Mouse (Mus musculus) neural tube, embryonic 15.5 days (tissue): ENCODE data around the gene Srsf1. TPM values are rescaled to one million over a fixed set of nuclear protein-coding genes. Genes with fewer than 3 reads are reported as not detected.

Source experiments
- ATAC-seq: fragments of 200-750 bp; cut with Nextera tagmentation; 2 replicates; pipeline ENCODE4 v1.8.0; 2017; ENCODE audit warnings: mild to moderate bottlenecking, moderate TSS enrichment, moderate library complexity; ENCODE audit not compliant: low FRiP score
- H3K27ac ChIP-seq: fragments of 300-500 bp; sonication (generic); replicated peaks from 2 replicates; pipeline ENCODE4 v1.5.1; 2015; ENCODE audit warnings: mild to moderate bottlenecking, inconsistent platforms
- H3K27me3 ChIP-seq: fragments of 300-500 bp; sonication (generic); replicated peaks from 2 replicates; pipeline ENCODE4 v1.6.1; 2015; ENCODE audit warnings: inconsistent platforms
- H3K36me3 ChIP-seq: fragments of 300-500 bp; sonication (generic); 2 replicates; pipeline ENCODE4 v1.6.1; 2015; ENCODE audit warnings: inconsistent platforms
- H3K4me1 ChIP-seq: fragments of 300-500 bp; sonication (generic); 2 replicates; pipeline ENCODE4 v1.6.1; 2015; ENCODE audit warnings: inconsistent platforms
- H3K4me2 ChIP-seq: fragments of 300-500 bp; sonication (generic); 2 replicates; pipeline ENCODE4 v1.6.1; 2015; ENCODE audit warnings: inconsistent platforms, mild to moderate bottlenecking, moderate library complexity
- H3K4me3 ChIP-seq: fragments of 300-500 bp; sonication (generic); replicated peaks from 2 replicates; pipeline ENCODE4 v1.5.1; 2015; ENCODE audit warnings: mild to moderate bottlenecking, inconsistent platforms
- H3K9ac ChIP-seq: fragments of 300-500 bp; sonication (generic); replicated peaks from 2 replicates; pipeline ENCODE4 v1.6.1; 2015; ENCODE audit warnings: mild to moderate bottlenecking, inconsistent platforms
- H3K9me3 ChIP-seq: fragments of 300-500 bp; sonication (generic); replicated peaks from 2 replicates; pipeline ENCODE4 v1.6.1; 2016; ENCODE audit warnings: inconsistent platforms
- WGBS: fragments of 180-500 bp; shearing (Covaris S2); methylation state at CpG from one replicate; pipeline ENCODE4 v1.1.7; 2015; ENCODE audit warnings: mixed read lengths; 5-methylcytosine and 5-hydroxymethylcytosine counted together
- polyA plus RNA-seq: library from polyadenylated mRNA; unstranded; fragments of >200 nt; fragmentation: Nextera tagmentation; extraction: Ambion mirVana; gene quantifications from 2 replicates; pipeline ENCODE4 v1.2.1, GENCODE M21; 2015

Srsf1 gene
- polyA plus RNA-seq, 1 experiment from 2014 or later = 183 TPM

DNA sequence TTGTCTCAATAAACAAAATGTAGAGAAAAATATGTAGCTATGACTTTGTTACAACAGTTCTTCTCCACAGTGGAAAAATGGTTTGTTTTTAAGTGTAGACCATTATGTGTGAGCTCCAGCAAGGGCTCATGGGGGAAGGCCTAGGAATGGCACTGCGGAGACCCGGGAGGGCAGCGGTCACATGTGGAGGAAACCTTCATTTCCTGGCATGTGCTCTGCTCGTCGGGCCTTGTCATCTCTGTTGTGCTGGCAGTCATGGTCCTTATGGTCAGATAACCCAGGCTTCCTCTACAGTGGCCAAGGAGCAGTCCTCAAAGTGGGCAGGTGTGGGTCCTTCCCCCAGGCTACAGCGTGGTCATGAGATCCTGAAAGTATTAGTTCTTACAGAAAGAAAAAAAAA, 36.5 kb downstream of the Srsf1 start:
- no peak overlapping the region for H3K4me2 ChIP-seq
- peaks cover 49% of the 10 kb centered on the region for H3K36me3 ChIP-seq
- H3K9ac ChIP-seq = no peak overlapping the region
- ATAC-seq = no peak
- H3K27me3 ChIP-seq = no peaks in the 10 kb centered on the region
- no peaks in the 10 kb centered on the region for H3K9me3 ChIP-seq
- H3K27ac ChIP-seq = no peak overlapping the region
- 78% methylated on average over 6 of the region's 6 CpGs for WGBS
- H3K4me3 ChIP-seq = no peak overlapping the region
- H3K4me1 ChIP-seq = peaks cover 19% of the 10 kb centered on the region

DNA sequence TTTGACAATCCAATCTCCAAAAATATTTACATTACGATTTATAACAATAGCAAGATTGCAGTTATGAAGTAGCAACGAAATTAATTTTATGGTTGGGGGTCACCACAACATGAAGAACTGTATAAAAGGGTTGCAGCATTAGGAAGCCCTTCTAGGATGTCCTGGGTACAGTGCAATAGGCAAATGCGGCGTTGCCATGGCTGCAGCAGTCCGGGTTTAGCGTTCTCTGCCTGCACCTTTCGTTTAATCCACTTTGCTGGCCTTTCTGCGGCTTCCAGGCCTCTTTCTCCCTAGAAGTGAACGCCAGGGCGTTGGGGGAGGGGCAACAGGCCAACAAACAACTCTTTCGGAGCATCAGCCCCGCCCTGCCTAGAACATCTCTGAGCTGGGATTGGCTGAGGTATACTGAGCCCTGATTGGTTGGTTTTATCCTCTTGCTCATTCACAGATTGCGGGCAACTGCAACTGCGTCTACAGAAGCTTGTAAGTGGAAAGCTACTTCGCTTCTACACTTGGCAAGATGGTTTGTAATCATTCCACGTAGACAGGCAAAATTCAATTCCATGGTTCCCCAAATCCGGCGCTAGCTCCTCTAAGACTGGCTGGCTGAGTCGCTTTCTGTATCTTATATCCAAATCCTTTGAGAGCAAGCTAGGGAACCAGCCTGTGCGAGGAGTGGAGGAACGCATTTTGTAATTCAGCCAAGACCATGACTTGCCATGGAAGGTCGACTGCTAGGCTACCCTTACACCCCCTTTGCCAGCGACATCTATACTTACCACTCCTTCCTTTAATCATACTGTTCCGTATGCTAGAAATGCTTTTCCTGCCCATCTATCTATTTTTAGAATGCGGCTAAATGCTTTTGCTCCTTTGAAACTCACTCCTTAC, 39.8 kb downstream of the Srsf1 start:
- peak; percentile 98 for ATAC-seq
- Histone ChIP-seq H3K27ac (peak overlapping the region; percentile 85), H3K27me3 (no peaks in the 10 kb centered on the region; the same call in 1 of the 2 replicates), H3K9me3 (no peaks in the 10 kb centered on the region), H3K4me3 (peak overlapping the region; percentile 37), H3K4me2 (peak overlapping the region; percentile 80), H3K4me1 (peaks cover 19% of the 10 kb centered on the region), H3K36me3 (peaks cover 17% of the 10 kb centered on the region; the same call in 1 of the 2 replicates), H3K9ac (peak overlapping the region; percentile 37)
- 6% methylated on average over 25 of the region's 25 CpGs for WGBS

DNA sequence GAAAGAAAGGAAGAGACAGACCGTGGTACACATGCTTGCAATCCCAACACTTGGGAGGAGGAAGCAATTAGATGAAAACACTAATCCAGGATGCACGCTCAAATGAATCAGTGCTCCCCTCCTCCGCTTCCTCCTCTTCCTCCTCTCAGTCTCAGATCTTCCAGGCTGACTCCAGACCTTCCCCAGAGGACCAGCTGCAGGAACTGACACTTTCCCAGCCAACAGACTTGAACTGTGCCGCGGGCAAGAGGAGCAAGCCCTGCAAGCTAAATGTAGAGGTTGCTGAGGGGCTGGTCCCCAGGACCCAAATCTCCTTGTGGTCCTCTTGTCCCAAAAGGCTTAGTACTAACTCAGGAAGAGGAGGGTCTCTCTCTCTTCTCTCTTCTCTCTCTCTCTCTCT, 42.0 kb downstream of the Srsf1 start:
- peaks cover 3% of the 10 kb centered on the region; the same call in 1 of the 2 replicates for H3K36me3 ChIP-seq
- no peak overlapping the region for H3K9ac ChIP-seq
- H3K4me1 ChIP-seq = peaks cover 19% of the 10 kb centered on the region
- WGBS = 76% methylated on average over 5 of the region's 5 CpGs
- ATAC-seq = no peak
- H3K9me3 ChIP-seq = no peaks in the 10 kb centered on the region
- H3K27ac ChIP-seq = no peak overlapping the region
- no peak overlapping the region for H3K4me3 ChIP-seq
- no peaks in the 10 kb centered on the region; the same call in 1 of the 2 replicates for H3K27me3 ChIP-seq
- no peak overlapping the region for H3K4me2 ChIP-seq

DNA sequence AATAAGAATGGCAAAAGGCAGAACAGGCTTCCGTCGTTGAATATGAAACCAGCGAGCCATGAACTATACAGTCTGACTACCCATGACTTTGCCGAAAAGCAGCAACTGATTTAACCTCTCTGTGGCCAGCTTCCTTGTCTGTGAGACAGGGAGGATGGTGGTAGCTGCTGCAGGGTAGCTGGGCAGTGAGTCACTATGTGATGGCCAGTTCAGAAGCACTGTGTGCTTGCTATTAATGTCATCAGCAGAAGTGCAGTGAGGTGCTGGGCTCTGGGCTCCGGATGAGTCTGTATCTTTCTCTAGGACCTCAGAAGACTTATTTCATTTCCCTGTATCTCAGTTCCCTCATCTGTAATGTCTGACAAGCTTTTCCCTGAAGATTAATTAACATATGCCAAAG, 43.1 kb downstream of the Srsf1 start:
- 81% methylated on average over 5 of the region's 5 CpGs for WGBS

DNA sequence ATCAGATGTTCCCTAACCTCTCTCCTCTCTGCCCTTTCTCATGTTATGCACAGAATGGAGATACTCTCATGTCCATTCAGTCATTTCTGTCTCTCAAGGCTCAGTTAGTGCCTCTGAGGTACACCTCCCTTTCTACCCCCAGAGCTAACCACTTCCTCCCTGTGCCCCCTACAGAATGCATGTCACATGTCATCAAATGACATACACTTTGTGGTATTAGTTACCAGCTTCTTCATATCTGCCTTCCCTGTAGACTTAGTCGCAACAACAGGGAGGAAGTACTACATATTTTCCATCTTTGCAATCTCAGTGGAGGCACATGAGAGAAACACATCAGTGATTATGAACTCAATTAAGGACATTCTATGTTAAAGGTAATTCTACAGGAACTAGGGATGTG, 44.8 kb downstream of the Srsf1 start:
- Histone ChIP-seq H3K4me1 (peaks cover 11% of the 10 kb centered on the region), H3K27me3 (no peaks in the 10 kb centered on the region; the same call in 1 of the 2 replicates), H3K27ac (no peak overlapping the region), H3K9me3 (no peaks in the 10 kb centered on the region), H3K36me3 (no peaks in the 10 kb centered on the region), H3K4me3 (no peak overlapping the region), H3K9ac (no peak overlapping the region), H3K4me2 (no peak overlapping the region)
- ATAC-seq = no peak
- WGBS = 93% methylated on average over 1 of the region's 1 CpGs

More for the DNA sequence above, 43.1 kb downstream of the Srsf1 start:
- Histone ChIP-seq H3K4me2 (no peak overlapping the region), H3K27ac (no peak overlapping the region), H3K4me1 (peaks cover 19% of the 10 kb centered on the region), H3K9ac (no peak overlapping the region), H3K9me3 (no peaks in the 10 kb centered on the region), H3K36me3 (no peaks in the 10 kb centered on the region), H3K4me3 (no peak overlapping the region), H3K27me3 (no peaks in the 10 kb centered on the region; the same call in 1 of the 2 replicates)
- no peak for ATAC-seq

DNA sequence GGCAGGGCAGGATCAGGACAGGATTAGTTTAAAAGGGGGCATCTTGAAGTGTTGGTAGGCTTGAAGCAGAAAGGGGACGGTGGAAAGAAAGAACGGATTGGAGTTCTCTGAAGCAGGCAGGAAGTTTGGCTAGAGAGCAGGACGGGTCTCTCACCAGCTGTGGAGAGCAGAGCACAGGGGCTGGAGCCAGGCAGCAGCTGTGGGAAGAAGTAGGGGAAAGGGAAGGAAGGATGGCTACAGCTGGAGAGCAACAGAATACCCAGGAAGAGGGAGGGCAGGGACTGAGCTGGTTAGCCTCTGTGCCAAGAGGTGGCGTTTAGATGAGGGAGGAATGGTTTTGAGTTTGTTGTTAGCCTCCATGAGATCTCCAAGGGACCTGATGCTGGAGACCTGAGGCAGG, 50.0 kb downstream of the Srsf1 start:
- Histone ChIP-seq H3K9ac (no peak overlapping the region), H3K27me3 (no peaks in the 10 kb centered on the region), H3K4me1 (peaks cover 46% of the 10 kb centered on the region), H3K4me3 (no peak overlapping the region), H3K4me2 (peak overlapping the region; percentile 87), H3K36me3 (no peaks in the 10 kb centered on the region), H3K9me3 (no peaks in the 10 kb centered on the region), H3K27ac (peak overlapping the region; percentile 54)
- 32% methylated on average over 4 of the region's 4 CpGs for WGBS
- ATAC-seq = no peak

DNA sequence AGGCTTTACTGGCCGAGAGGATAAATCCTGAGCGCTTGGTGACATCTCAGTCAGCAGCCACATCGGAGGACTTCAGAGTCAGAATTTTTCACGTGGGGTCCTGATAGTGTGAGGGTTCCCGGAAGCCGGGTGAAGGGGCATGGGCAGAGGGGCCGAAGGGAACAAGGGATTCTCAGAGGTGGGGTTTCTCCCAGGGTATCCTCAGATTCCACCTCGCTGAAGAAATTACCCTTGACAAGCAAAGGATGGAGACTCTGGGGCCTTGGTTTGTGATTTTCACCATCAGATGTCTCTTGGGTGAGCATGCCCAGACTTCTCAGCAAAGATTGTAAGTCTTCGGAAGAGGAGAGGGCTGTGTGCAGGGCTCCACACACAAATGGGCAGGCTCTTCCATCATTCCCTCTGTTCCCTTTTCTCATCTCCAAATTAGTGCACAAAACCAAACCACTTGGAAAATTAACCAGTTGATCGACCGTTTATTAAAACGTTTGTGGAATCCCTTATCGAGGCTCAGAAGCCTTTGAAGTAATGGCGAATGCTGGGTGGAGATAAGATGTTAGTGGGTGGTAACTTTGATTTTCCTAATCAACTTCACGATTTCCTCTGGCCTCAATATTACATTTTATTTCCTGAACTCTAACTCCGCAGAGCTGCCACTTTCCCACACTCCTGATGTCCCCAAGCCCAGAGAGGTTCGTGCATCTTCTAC, 51.0 kb downstream of the Srsf1 start, which contains the start of gene Cuedc1:
Gene Cuedc1, plus strand, starts transcription at position 38 of the 709 bp plus-strand sequence.
- H3K27me3 ChIP-seq = no peaks in the 10 kb centered on the region
- no peaks in the 10 kb centered on the region for H3K9me3 ChIP-seq

DNA sequence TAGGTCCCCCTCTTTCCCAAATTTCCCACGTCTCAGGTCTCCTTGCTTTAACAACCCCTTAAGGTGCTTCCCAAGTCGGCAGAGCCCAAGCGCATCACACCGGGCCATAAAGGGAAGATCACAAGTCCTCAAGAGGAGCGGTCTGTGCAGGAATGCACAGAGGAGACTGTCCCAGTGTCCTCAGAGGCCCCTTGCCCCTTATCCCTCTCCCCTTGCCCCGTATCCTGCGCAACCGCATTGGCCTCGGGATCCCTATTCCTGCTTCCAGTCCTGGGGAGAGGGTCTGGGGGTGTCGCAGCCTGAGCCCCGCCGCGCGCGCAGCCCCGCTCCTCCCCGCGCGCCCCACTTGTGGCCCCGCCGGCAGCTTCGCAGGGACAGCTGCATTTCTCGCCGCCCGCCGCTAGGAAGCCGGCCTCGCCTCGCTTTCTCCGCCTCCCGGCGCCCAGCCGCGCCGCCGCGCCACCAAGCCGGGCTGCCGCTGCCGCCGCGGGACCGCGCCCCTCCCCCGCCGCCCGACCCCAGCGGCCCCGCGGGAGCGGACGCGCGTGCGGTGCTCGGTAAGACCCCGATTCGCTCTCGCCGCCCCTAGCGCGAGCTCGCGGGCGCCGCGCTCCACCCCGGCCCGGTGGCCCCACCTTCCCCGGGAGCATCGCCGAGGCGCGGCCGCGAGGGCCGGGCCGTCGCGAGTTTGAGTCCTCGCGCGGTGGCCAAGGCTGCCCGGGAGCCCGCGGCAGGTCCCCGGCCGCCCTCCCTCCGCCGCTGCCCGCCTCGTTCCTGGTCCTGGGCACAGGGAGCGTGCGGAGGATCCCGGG, 51.8 kb downstream of the Srsf1 start:
- peak overlapping the region; percentile 87 for H3K4me2 ChIP-seq
- peak; percentile 61 for ATAC-seq

More for the DNA sequence above, 51.0 kb downstream of the Srsf1 start, which contains the start of gene Cuedc1:
- Histone ChIP-seq H3K4me2 (peak within 1 kb of the TSS; percentile 87), H3K4me3 (peak within 1 kb of the TSS; percentile 71), H3K36me3 (no peaks in the 10 kb centered on the region), H3K27ac (peak within 1 kb of the TSS; percentile 92), H3K4me1 (peaks cover 46% of the 10 kb centered on the region), H3K9ac (peak within 1 kb of the TSS; percentile 93)
- ATAC-seq = no peak
- 30% methylated on average over 17 of the region's 17 CpGs for WGBS

DNA sequence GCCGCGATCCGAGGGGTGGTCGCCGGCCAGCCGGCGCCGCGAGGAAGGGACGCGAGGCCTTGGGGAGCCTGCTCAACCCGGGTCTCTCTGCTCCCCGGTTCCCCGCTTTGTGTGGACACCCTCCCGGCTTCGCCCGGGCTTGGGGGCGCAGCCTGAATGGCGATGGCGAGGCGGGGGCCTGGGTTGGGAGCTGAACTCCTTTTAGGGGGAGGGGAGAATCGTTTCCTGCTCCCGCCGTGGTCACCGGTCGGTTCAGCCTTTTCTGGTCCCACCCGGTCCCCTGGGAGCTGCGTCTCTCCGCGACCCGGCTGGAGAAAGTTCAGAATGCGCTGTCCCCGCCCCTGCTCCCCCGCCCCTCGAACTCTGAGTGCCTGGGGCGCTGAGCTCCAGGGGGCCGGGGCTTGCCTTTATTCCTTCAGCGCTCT, 52.4 kb downstream of the Srsf1 start:
- Histone ChIP-seq H3K4me2 (peak overlapping the region; percentile 87), H3K4me3 (peak overlapping the region; percentile 71), H3K27me3 (no peaks in the 10 kb centered on the region), H3K36me3 (no peaks in the 10 kb centered on the region), H3K27ac (peak overlapping the region; percentile 92), H3K9ac (peak overlapping the region; percentile 93), H3K4me1 (peaks cover 49% of the 10 kb centered on the region), H3K9me3 (no peaks in the 10 kb centered on the region)
- peak; percentile 46 for ATAC-seq
- WGBS = under 1% methylated on average over 34 of the region's 38 CpGs

More for the DNA sequence above, 51.8 kb downstream of the Srsf1 start:
- under 1% methylated on average over 76 of the region's 95 CpGs for WGBS
- H3K4me3 ChIP-seq = peak overlapping the region; percentile 71
- H3K27ac ChIP-seq = peak overlapping the region; percentile 92
- H3K27me3 ChIP-seq = no peaks in the 10 kb centered on the region
- H3K36me3 ChIP-seq = no peaks in the 10 kb centered on the region
- no peaks in the 10 kb centered on the region for H3K9me3 ChIP-seq
- H3K9ac ChIP-seq = peak overlapping the region; percentile 93
- peaks cover 46% of the 10 kb centered on the region for H3K4me1 ChIP-seq

DNA sequence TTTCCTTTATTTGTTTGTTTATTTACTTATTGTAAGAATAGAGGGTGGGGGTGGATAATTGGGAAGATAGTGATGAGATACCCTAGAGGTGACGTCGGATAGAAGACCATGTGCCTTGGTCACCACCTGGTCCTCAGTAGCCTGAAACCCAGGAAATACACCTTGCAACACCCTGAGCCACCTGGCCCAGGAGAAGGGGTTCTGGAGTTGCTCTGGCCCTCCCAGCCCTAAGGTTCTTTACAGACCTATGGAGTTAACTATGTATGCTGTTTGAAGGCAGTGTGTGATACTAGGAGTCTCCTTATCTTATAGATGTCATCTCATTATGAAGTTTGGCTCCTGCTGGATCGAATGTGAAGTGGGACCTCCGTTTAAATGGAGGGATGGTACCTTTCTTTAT, 53.0 kb downstream of the Srsf1 start:
- Histone ChIP-seq H3K27me3 (no peaks in the 10 kb centered on the region), H3K9me3 (no peaks in the 10 kb centered on the region), H3K4me1 (peaks cover 49% of the 10 kb centered on the region), H3K4me2 (peak overlapping the region; percentile 87), H3K4me3 (peak overlapping the region; percentile 71), H3K27ac (peak overlapping the region; percentile 54; the same call in 1 of the 2 replicates), H3K36me3 (no peaks in the 10 kb centered on the region), H3K9ac (peak overlapping the region; percentile 93; the same call in 1 of the 2 replicates)
- no peak for ATAC-seq
- WGBS = 36% methylated on average over 4 of the region's 4 CpGs
